ENCODE assay signal across 22 mouse cellular contexts in genomic region chr10:13587914-13588313, GRCm38 (mm10). TPM values are rescaled to one million over a fixed set of nuclear protein-coding genes. Genes with fewer than 3 reads are reported as not detected.
DNase-seq lines count a peak whose midpoint lies in the region; TF ChIP-seq lines count a peak whose summit lies in the region.
"Had no signal": no experiment of that assay in that cellular context is flagged by ENCODE, and none has a peak within 500 bp of the region (broad histone marks: within the 10 kb centered on the region; RNA-seq: fewer than 3 reads in every experiment).

No protein-coding gene starts in this region.

- 28% methylated on average over 2 of the region's 2 CpGs for WGBS in olfactory bulb, adult 2 months

- H3K4me1 ChIP-seq in olfactory bulb, adult 2 months (ENCODE audit: control insufficient read depth, insufficient read depth, low read length), result peaks cover 3% of the 10 kb centered on the region; the same call in 1 of the 2 replicates
- H3K4me1 ChIP-seq: forebrain, embryonic 12.5 days; heart, embryonic 13.5 days; hindbrain, embryonic 12.5 days; liver, embryonic 13.5 days had no signal

- H3K4me3 ChIP-seq in olfactory bulb, adult 2 months (ENCODE audit: insufficient read depth, low read depth, low read length), result no peak overlapping the region
- H3K4me3 ChIP-seq: forebrain, embryonic 12.5 days; heart, adult 2 months; heart, embryonic 13.5 days; hindbrain, embryonic 12.5 days; liver, embryonic 13.5 days had no signal

- TF ChIP-seq POLR2A in olfactory bulb, adult 2 months (IDR thresholded peaks at IDR 0.05; ENCODE audit: insufficient read depth, low read depth, low read length), result no peak

- TF ChIP-seq CTCF in olfactory bulb, adult 2 months (IDR thresholded peaks at IDR 0.05; ENCODE audit: insufficient read depth, low read depth, low read length), result no peak

- intact Hi-C loops in heart, postnatal 36 days (cut with DNase I), result no loop called here

- peak; percentile 35 for DNase-seq in heart, adult 11 months
- DNase-seq in heart, postnatal 36 days, result no peak
- peak; percentile 47 for DNase-seq in A20 (ENCODE audit: low read depth, low spot score)
- DNase-seq in brain, adult 2 months (ENCODE audit: low read depth, low spot score), result peak; percentile 91
- DNase-seq in neural tube, embryonic 10.5 days (ENCODE audit: extremely low spot score, low spot score), result no peak
- no peak for DNase-seq in cerebellum, postnatal 4 days (ENCODE audit: low spot score in 2 of 2)
- DNase-seq: adrenal gland, postnatal 14 days; cerebellum, adult 9-10 months; gastrocnemius, postnatal 25 days; heart, adult 2 months; heart, postnatal 14 days; kidney, adult 2 months; liver, embryonic 13.5 days; lung, adult 2 months; lung, postnatal 14 days; retina, postnatal 1 day had no signal

- peak overlapping the region; percentile 87 for H3K27ac ChIP-seq in olfactory bulb, adult 2 months (ENCODE audit: insufficient read depth, low read depth, low read length)
- H3K27ac ChIP-seq: forebrain, embryonic 12.5 days; heart, adult 2 months; heart, embryonic 13.5 days; hindbrain, embryonic 12.5 days; kidney, postnatal 0 days; liver, embryonic 13.5 days; stomach, postnatal 0 days had no signal

RNA-seq across cellular contexts. Expression of gene Pex3, which starts 35.0 kb away (rescaled TPM):
- 10 to 100 TPM; 16.7 to 21.5 TPM for total RNA-seq in heart, postnatal 36 days (2021)
- polyA plus RNA-seq in olfactory bulb, adult 2 months (2012; ENCODE audit: insufficient read depth, insufficient read length, low replicate concordance, missing spikeins), result not detected in 2 replicates

RNA-seq across cellular contexts. Expression of gene Adat2, which starts 35.2 kb away (rescaled TPM):
- total RNA-seq in heart, postnatal 36 days (2021), result 1 to 10 TPM; 2.7 to 2.9 TPM
- not detected in 2 replicates for polyA plus RNA-seq in olfactory bulb, adult 2 months (2012; ENCODE audit: insufficient read depth, insufficient read length, low replicate concordance, missing spikeins)

Comparison
In these comparisons a context has a peak if more than half of its experiments do, and no peak if none do; other contexts are left out.
1. DNase-seq: peak in heart, adult 11 months (single experiment), A20 (single experiment) and brain, adult 2 months (single experiment); none in heart, postnatal 36 days (0 of 2), neural tube, embryonic 10.5 days (single experiment) and cerebellum, postnatal 4 days (0 of 2).